Mouse (Mus musculus) ovary, postnatal 10 days (tissue): ENCODE results near the gene Cdhr1.
"Not testable (repeated sequence)": the region's sequence is repeated elsewhere in the genome, so short reads cannot be mapped to it uniquely, and the experiment has no call there.

Source experiments
- DNase-seq: peaks from one replicate; pipeline ENCODE4 v3.0.0; 2022; ENCODE audit warnings: low spot score

The Cdhr1 gene

DNA sequence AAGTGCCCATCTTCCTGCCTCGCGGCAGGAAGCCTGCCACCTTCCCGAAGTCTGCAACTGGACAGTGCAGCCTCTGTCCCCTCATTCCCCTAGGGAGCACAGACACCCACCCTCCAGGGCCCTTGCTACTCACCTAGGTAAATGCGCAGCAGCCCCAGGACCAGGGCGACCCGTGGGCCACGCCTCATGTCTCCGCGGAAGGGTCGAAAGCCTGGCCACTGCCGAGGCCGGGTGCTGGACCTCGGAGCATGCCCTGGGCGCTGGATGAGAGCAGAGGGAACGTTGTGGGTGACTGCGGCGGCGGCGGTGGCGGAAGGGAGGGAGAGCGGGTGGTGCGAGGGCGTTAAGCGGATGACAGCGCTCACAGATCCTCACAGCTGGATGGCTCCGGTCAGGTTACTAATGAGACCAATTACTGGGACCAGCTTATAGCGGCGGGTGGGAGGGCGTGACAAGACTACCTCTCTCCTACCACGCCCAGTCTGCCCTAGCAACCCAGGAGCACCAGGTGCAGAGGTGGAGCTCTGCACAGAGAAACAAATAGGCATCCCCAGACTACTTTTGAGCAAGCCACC lies at the start of gene Cdhr1:
TSS of gene Cdhr1 (minus strand) at position 392 of the 575 bp plus-strand sequence.
- no peak for DNase-seq

DNA sequence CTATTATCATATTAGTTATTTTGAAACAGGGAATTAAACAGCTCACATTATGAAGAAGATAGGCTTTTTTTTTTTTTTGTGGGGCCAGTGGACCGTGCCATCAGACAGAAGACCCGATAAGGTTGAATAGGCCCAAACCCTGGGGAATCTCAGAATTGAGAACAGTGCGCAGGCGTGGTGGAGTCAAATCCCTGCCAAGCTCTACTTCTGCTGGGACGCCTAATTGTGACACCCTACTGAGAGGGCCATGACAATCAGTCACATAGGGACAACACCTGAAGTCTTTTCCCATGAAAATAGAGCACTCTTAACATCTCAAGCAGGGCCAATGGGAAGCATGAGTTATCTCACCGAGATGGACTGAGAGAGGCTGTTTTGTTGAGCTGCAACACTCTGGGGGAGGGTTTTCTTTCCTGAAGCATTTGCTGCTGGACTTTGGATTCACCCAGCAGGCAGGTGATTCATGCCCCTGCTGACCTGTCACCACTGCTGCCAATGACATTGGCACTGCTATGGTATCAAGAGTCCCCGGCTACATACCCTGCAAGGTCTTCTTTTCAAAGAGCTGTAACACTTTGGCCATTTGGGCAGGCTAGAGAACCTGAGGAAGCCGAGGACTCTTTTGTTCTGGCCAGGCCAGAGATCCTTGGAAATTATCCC lies 41.0 kb upstream of the Cdhr1 start:
- no peak for DNase-seq

DNA sequence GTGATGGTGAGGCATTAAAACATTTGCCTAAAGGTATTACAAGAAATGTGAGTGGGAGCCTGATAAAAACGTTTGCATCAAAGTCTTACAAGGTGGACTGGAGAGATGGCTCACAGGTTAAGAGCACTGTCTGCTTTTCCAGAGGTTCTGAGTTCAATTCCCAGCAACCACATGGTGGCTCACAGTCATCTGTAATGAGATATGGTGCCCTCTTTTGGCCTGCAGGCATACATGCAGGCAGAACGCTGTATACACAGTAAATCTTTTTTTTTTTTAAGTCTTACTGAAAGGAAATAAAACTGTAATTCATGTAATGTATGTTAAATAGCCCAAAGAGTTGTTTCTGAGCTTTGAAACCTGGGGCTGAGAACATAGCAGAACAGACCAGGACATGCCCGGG lies 39.4 kb upstream of the Cdhr1 start:
- not testable (repeated sequence) for DNase-seq

- no peak for DNase-seq
Measured at GRCm38 (mm10) chr14:37136110-37136509, 38.0 kb upstream of the Cdhr1 start.

- DNase-seq: no peak
Measured at GRCm38 (mm10) chr14:37135671-37136070, 37.5 kb upstream of the Cdhr1 start.

- peak; percentile 78 for DNase-seq
Measured at GRCm38 (mm10) chr14:37135127-37135593, 37.0 kb upstream of the Cdhr1 start, which contains the start of gene Ghitm. Ghitm (minus strand) TSS chr14:37135272.

GRCm38 (mm10) chr14:37134304-37135126 lies 36.4 kb upstream of the Cdhr1 start:
- DNase-seq: no peak

DNA sequence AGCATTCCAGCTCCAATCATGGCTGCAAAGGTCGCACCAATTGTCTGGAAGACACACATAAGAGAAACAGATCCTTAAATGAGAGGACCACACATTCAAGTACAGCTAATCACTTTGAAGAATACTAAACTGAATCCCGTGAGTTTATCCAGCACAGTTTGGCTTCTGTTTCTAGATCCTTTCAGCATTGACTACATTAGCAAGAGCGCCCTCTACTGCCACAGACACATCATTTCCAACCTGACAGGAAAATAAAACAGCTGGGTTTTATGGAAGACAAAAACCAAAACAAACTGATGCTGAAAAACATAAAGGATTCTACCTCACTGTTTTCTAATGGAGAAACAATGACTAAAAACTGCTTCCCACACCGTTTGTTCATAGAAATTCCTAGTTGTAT lies 29.5 kb upstream of the Cdhr1 start:
- no peak for DNase-seq

DNA sequence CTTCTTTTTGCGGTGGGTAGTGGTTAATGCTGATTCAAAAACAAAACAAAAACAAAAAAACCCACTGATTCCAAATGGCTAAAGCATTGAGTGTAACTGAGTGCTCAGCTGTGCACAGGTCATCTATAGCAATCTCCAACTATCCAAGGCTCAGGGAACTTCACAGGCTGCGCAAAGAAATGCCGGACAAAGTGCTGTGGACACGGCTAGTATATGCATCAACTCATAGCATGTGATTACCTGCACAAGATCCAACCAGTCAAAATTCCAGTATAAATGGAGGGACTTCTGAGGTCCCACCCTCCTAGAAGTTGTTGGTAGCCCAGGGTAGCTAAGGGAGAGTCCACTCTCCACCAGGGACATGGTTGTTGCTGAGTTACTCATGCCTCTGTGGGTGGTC lies 21.1 kb upstream of the Cdhr1 start:
- no peak for DNase-seq

- no peak for DNase-seq
Measured at GRCm38 (mm10) chr14:37113922-37114321, 15.8 kb upstream of the Cdhr1 start, which contains the start of gene 2610528A11Rik. 2610528A11Rik (minus strand) TSS chr14:37114022.

DNA sequence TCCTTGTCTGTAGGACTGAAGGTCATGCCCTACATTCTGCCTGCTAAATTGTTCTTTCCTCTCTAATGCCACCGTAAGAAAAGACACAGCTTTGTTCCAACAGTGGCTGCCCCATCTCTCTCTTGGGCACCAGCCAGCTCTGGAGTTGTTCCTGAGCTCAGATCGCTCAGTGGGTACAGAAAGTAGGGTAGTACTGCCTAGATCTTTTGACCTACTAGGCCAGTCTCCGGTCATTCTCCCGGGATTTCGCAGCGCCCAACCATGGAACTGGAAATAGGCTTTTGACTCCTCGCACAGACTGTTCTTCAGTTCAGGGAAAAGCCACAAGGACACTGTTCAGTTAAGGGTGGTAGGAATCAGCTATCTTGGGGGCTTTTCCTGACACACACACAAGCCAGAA lies 14.8 kb upstream of the Cdhr1 start:
- DNase-seq: no peak

GRCm38 (mm10) chr14:37111371-37111770 lies 13.2 kb upstream of the Cdhr1 start:
- no peak for DNase-seq

- no peak for DNase-seq
Measured at GRCm38 (mm10) chr14:37110456-37110855, 12.3 kb upstream of the Cdhr1 start.

GRCm38 (mm10) chr14:37109975-37110374 lies 11.8 kb upstream of the Cdhr1 start:
- no peak for DNase-seq

DNA sequence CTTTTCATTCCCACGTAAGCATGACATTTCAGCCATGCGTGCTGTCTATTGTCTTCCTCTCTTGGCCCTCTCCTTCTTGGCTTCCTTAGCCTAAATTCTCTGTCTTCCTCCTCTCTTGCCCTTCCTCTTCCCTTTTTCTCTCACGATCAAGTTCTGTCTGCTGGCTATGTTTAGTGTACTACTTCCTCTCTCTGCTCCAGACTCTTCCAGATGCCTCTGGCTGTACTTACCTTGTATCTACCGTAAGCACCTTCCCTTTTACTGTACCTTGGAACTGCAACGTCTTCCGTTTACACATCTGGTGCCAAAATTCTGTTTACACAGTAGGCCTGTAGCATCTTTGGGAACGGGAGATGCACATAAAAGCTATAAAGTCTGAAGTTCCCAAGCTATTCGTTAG lies 11.3 kb upstream of the Cdhr1 start:
- DNase-seq: no peak

DNA sequence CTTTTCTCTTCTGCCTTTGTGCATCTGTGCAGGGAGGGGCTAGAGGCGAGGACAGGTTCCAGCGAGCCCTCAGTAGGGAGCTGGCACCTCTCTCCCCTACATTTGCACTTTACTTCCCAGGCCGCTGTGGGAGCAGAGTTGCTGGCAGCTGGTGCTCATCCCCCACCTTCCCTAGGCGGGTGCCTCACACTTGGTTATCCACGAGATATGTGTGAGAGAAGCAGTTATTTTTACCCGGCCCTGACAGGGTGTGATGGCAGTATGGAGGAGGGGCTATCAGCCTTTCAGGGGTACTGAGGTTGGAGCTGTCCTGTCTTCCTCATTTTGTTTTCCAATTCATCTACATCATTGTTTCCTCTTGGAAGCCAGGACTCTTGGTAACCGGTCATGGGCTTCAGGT lies 7.7 kb upstream of the Cdhr1 start:
- no peak for DNase-seq

DNA sequence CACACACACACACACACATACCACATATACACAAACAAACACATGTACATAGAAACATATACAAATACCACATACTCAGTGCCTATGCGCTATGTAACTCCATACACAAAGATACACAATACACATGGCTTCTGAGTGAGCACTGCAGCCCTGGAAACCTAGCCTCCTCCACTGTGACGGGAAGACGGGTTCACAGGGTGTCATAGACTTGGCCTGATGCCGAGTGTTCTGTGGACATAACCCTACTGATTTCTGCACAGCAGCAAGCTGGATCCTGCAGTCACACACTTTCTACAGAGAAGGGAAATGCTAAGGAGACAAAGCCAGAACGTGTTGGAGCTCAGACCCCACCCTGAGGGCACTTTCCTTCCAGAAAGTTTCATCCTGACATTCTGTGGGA lies 6.6 kb upstream of the Cdhr1 start:
- no peak for DNase-seq

- no peak for DNase-seq
Measured at GRCm38 (mm10) chr14:37102484-37102883, 4.3 kb upstream of the Cdhr1 start.

GRCm38 (mm10) chr14:37101531-37101930 lies 3.4 kb upstream of the Cdhr1 start:
- DNase-seq: no peak

- no peak for DNase-seq
Measured at GRCm38 (mm10) chr14:37095556-37095955, 2.6 kb downstream of the Cdhr1 start.

DNA sequence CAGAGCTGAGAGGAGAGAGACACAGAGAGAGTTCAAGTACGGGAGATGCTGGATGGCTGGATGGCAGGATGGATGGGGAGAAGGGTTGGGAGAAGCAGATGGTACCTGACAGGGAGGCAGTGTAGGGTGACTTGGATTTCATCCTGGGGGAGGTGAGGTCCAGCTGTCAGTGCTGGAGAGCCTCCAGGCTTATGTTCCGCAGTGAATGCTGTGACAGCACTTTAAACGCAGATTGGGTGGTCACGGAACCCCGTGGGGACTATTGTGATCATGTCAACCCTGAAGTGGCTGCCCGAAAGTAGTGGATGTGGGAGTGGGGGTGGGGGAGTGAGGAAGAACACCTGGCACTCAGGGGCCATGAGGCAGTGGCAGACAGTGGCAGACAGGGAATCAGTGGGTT lies 3.7 kb downstream of the Cdhr1 start:
- DNase-seq: no peak

DNA sequence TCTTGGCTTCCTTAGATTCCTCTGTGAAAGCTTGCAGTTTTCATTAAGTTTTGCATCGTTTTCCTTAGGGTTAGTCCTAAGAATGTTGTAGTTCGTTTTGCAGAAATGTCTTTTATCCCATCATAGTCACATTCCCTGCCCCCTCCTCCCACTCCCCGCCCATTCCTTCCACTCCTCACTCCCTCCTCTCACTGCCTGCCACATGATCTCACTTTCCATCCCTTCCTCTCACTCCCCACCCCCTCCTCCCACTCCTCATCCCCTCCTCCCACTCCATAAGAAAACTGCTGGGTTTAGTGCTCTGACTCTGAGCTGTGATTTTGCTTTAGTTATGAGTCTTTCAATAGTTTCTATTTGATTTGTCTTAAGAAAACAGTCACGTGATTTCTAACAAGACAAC lies 14.4 kb downstream of the Cdhr1 start:
- DNase-seq: no peak

GRCm38 (mm10) chr14:37080724-37081123 lies 17.4 kb downstream of the Cdhr1 start:
- no peak for DNase-seq
